Mouse (Mus musculus) embryonic facial prominence, embryonic 13.5 days (tissue): ENCODE data around the gene Cgrrf1. TPM values are rescaled to one million over a fixed set of nuclear protein-coding genes. Genes with fewer than 3 reads are reported as not detected.
A peak's percentile ranks its signal among the peaks of the same experiment; 100 is the strongest.

Source experiments
- ATAC-seq: fragments of 200-750 bp; cut with Nextera tagmentation; 2 replicates; pipeline ENCODE4 v1.8.0; 2017; ENCODE audit warnings: low read depth; ENCODE audit not compliant: insufficient number of reproducible peaks, insufficient read depth, low FRiP score, low TSS enrichment
- H3K27ac ChIP-seq: fragments of 300-500 bp; sonication (generic); 2 replicates; pipeline ENCODE4 v1.5.1; 2015; ENCODE audit warnings: moderate library complexity, mild to moderate bottlenecking, inconsistent platforms
- H3K27me3 ChIP-seq: fragments of 300-500 bp; sonication (generic); 2 replicates; pipeline ENCODE4 v1.6.1; 2015; ENCODE audit warnings: mild to moderate bottlenecking, inconsistent platforms
- H3K36me3 ChIP-seq: fragments of 300-500 bp; sonication (generic); 2 replicates; pipeline ENCODE4 v1.6.1; 2015; ENCODE audit warnings: mild to moderate bottlenecking, inconsistent platforms
- H3K4me1 ChIP-seq: fragments of 300-500 bp; sonication (generic); 2 replicates; pipeline ENCODE4 v1.6.1; 2015; ENCODE audit warnings: inconsistent platforms
- H3K4me2 ChIP-seq: fragments of 300-500 bp; sonication (generic); 2 replicates; pipeline ENCODE4 v1.6.1; 2015; ENCODE audit warnings: moderate library complexity, mild to moderate bottlenecking, inconsistent platforms
- H3K4me3 ChIP-seq: fragments of 300-500 bp; sonication (generic); 2 replicates; pipeline ENCODE4 v1.5.1; 2015; ENCODE audit warnings: mild to moderate bottlenecking, inconsistent platforms
- H3K9ac ChIP-seq: fragments of 300-500 bp; sonication (generic); 2 replicates; pipeline ENCODE4 v1.6.1; 2015; ENCODE audit warnings: mild to moderate bottlenecking, inconsistent platforms
- H3K9me3 ChIP-seq: fragments of 300-500 bp; sonication (generic); 2 replicates; pipeline ENCODE4 v1.6.1; 2016; ENCODE audit warnings: inconsistent platforms
- WGBS: fragments of 180-500 bp; shearing (Covaris S2); methylation state at CpG from one replicate; pipeline ENCODE4 v1.1.7; 2015; ENCODE audit warnings: mixed read lengths; 5-methylcytosine and 5-hydroxymethylcytosine counted together
- polyA plus RNA-seq: library from polyadenylated mRNA; unstranded; fragments of >200 nt; fragmentation: Nextera tagmentation; extraction: Ambion mirVana; gene quantifications from 2 replicates; pipeline ENCODE4 v1.2.1, GENCODE M21; 2015

Gene Cgrrf1
- polyA plus RNA-seq, 1 experiment from 2014 or later = 20.1 TPM

DNA sequence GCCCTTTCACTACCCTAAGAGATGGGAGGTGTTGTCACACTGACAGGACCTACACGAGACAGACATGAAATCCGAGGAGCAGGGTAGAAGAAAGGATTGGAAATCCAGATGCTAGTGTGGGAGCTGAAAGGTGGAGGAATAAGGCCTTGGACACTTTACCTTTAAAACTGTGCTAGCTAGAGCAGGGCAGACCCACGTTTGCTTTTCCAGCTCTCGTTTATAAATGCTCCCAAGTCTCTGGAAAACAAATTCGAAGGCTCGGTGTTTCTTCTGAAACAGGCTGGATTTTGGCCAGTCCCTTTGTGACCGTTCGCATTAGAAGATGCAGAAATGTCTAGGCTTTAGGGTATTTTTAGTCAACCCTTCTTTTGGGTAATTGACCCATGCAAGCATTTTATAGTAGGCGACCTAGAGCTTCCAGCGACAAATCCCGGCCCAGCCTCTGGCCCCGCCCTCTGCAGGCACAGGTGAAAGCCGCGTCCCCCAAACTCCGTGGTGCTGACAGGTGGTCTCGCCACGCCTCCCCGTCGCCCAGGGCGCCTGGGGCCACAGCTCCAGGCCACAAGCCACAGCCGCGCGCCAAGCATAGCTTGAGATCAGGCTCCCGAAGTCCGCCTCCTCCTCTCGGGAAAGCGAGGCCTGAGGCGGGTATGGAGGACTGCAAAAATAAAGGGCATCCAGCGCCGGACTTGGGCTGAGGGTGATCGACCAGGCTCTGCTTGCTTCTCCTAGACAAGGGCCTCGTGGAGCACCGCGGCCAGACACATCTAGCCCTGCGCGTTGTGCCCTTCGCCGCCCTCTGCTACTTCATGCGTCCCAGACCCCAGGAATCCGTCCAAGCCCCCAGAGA, 49.9 kb downstream of the Cgrrf1 start:
- Histone ChIP-seq H3K9me3 (no peaks in the 10 kb centered on the region), H3K4me2 (peak overlapping the region; percentile 89), H3K27ac (peak overlapping the region; percentile 97), H3K9ac (peak overlapping the region; percentile 88), H3K27me3 (no peaks in the 10 kb centered on the region), H3K4me1 (peaks cover 27% of the 10 kb centered on the region), H3K36me3 (no peaks in the 10 kb centered on the region), H3K4me3 (peak overlapping the region; percentile 80)
- 2% methylated on average over 40 of the region's 40 CpGs for whole genome bisulfite sequencing
- ATAC-seq = peak; percentile 13

- Histone ChIP-seq H3K27me3 (no peaks in the 10 kb centered on the region), H3K4me1 (peaks cover 32% of the 10 kb centered on the region), H3K4me2 (peak within 1 kb of the TSS; percentile 89), H3K9me3 (no peaks in the 10 kb centered on the region), H3K9ac (peak within 1 kb of the TSS; percentile 88), H3K27ac (peak within 1 kb of the TSS; percentile 97), H3K36me3 (no peaks in the 10 kb centered on the region), H3K4me3 (peak within 1 kb of the TSS; percentile 80)
- peak; percentile 85 for ATAC-seq
- WGBS = 1% methylated on average over 50 of the region's 54 CpGs
Measured at GRCm38 (mm10) chr14:46882431-46883067, 50.6 kb downstream of the Cgrrf1 start, which contains the start of gene Samd4. Samd4 (plus strand) TSS chr14:46882854.

DNA sequence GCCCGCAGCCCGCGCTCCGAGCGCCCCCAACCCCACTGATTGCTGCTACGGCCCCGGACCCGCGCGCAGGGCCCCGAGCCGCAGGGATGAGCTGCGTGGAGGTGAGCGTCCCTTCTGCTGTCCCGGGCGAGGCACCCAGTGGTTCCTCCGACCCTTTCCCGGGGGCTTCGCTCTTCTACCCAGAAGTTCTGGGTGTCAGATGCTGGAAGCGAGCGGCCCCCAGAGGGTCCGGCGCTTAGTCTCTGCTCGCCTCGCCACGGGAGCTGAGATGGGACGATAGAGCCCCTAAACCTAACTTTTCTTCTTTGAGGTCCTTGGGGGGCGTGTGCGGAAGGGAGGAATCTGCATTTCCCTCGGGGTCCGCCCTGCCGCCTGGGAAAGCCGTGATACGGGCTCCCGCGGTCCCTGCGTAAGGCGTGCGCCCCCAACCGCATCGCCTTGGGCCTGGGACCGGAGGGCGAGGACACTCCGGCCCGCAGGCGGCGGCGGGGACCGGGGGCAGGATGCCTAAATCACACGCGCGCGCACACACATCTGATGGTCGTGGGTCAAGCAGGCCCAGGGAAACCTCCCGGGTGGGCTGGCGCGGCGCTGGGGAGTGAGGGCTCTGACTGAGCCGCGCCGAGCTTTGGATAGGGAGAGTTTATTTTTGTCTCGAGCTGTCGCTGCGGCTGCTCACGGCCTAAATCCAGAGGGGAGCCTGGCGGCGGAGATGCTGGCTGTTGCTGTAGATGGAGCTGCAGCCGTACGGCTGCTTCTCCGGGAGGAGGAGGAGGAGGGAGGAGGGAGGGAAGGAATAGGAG, 51.3 kb downstream of the Cgrrf1 start:
- no peaks in the 10 kb centered on the region for H3K27me3 ChIP-seq
- H3K36me3 ChIP-seq = no peaks in the 10 kb centered on the region
- H3K4me1 ChIP-seq = peaks cover 35% of the 10 kb centered on the region
- H3K4me3 ChIP-seq = peak overlapping the region; percentile 80
- under 1% methylated on average over 67 of the region's 70 CpGs for WGBS
- H3K27ac ChIP-seq = peak overlapping the region; percentile 97
- peak; percentile 12; the same call in 1 of the 2 replicates for ATAC-seq
- H3K9me3 ChIP-seq = no peaks in the 10 kb centered on the region
- H3K4me2 ChIP-seq = peak overlapping the region; percentile 89
- peak overlapping the region; percentile 88 for H3K9ac ChIP-seq

GRCm38 (mm10) chr14:46883871-46884441, 52.0 kb downstream of the Cgrrf1 start:
- ATAC-seq = 0 out of 2 replicates have a peak, but pooled peaks have one; percentile 12
- under 1% methylated on average over 29 of the region's 29 CpGs for WGBS
- H3K4me1 ChIP-seq = peaks cover 35% of the 10 kb centered on the region

DNA sequence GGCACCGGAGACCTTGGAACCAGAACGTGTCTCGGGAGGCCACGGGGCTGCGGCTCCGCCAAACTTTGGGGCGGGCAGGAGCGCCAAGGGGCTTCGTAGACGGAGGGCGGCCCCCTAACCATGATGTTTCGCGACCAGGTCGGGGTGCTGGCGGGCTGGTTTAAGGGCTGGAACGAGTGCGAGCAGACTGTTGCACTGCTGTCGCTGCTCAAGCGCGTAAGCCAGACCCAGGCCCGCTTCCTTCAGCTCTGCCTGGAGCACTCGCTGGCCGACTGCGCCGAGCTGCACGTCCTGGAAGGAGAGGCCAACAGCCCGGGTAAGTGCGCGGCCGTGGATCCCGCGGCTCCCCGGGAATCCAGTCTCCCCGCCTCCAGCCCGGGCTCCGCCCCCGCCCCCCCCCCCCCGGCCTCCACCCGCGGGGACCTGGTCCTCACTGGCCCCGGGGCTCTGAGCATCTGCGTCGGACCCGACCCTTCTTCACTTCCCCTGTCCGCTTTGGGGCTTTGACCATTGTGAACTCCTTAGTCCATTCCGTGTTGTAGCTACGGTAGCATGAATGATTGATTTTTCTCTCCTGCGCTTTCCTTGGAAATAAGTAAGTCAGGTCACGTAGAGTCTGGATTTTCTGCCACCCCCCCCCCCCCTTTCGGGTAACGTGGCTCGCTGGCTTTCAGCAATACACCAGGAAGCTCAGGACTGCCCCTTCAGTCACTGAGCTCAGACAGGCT, 52.9 kb downstream of the Cgrrf1 start:
- H3K27ac ChIP-seq = peak overlapping the region; percentile 97
- peaks cover 7% of the 10 kb centered on the region for H3K36me3 ChIP-seq
- H3K4me1 ChIP-seq = peaks cover 37% of the 10 kb centered on the region
- H3K4me3 ChIP-seq = peak overlapping the region; percentile 80
- ATAC-seq = 0 out of 2 replicates have a peak, but pooled peaks have one; percentile 17
- under 1% methylated on average over 42 of the region's 52 CpGs for WGBS
- peak overlapping the region; percentile 79 for H3K9ac ChIP-seq
- H3K4me2 ChIP-seq = peak overlapping the region; percentile 89
- H3K27me3 ChIP-seq = no peaks in the 10 kb centered on the region
- no peaks in the 10 kb centered on the region for H3K9me3 ChIP-seq

More at GRCm38 (mm10) chr14:46883871-46884441, 52.0 kb downstream of the Cgrrf1 start:
- Histone ChIP-seq H3K4me2 (peak overlapping the region; percentile 89), H3K27ac (peak overlapping the region; percentile 97), H3K36me3 (no peaks in the 10 kb centered on the region), H3K27me3 (no peaks in the 10 kb centered on the region), H3K4me3 (peak overlapping the region; percentile 80), H3K9ac (peak overlapping the region; percentile 79), H3K9me3 (no peaks in the 10 kb centered on the region)

- peak overlapping the region; percentile 79 for H3K9ac ChIP-seq
- WGBS = under 1% methylated on average over 7 of the region's 7 CpGs
- H3K9me3 ChIP-seq = no peaks in the 10 kb centered on the region
- no peaks in the 10 kb centered on the region for H3K27me3 ChIP-seq
- H3K36me3 ChIP-seq = peaks cover 11% of the 10 kb centered on the region
- H3K4me2 ChIP-seq = peak overlapping the region; percentile 89
- ATAC-seq = no peak
- peak overlapping the region; percentile 80 for H3K4me3 ChIP-seq
- H3K4me1 ChIP-seq = peaks cover 37% of the 10 kb centered on the region
- H3K27ac ChIP-seq = peak overlapping the region; percentile 97
Measured at GRCm38 (mm10) chr14:46885429-46885755, 53.5 kb downstream of the Cgrrf1 start.

- peak overlapping the region; percentile 80 for H3K4me3 ChIP-seq
- peak overlapping the region; percentile 97 for H3K27ac ChIP-seq
- H3K36me3 ChIP-seq = peaks cover 14% of the 10 kb centered on the region
- peaks cover 37% of the 10 kb centered on the region for H3K4me1 ChIP-seq
- peak overlapping the region; percentile 79 for H3K9ac ChIP-seq
- ATAC-seq = no peak
- no peaks in the 10 kb centered on the region for H3K9me3 ChIP-seq
- H3K4me2 ChIP-seq = peak overlapping the region; percentile 89
- H3K27me3 ChIP-seq = no peaks in the 10 kb centered on the region
- WGBS = 11% methylated on average over 5 of the region's 5 CpGs
Measured at GRCm38 (mm10) chr14:46885891-46886301, 54.0 kb downstream of the Cgrrf1 start.

DNA sequence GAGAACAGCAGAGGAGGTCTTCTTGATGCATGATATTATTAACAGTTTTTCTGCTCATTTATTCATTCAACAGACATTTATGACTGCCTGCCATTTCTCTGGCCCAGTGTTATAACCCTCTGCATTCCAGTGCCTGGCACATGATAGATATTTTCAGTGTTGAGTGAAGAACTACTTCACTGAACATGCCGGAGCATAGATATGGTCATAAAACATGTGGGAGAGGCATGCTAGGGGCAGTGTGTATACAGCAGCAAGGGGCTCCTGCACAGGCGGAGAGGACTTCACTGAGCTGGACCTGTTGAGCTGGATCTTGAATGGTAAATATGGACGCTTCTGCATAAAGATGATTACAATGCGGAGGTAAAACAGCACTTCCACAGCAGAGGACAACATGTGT, 57.2 kb downstream of the Cgrrf1 start:
- no peak overlapping the region for H3K27ac ChIP-seq
- no peak for ATAC-seq
- no peaks in the 10 kb centered on the region for H3K27me3 ChIP-seq
- H3K4me2 ChIP-seq = no peak overlapping the region
- no peak overlapping the region for H3K9ac ChIP-seq
- 92% methylated on average over 4 of the region's 4 CpGs for WGBS
- peaks cover 39% of the 10 kb centered on the region for H3K4me1 ChIP-seq
- H3K4me3 ChIP-seq = no peak overlapping the region
- H3K9me3 ChIP-seq = no peaks in the 10 kb centered on the region
- H3K36me3 ChIP-seq = peaks cover 17% of the 10 kb centered on the region

GRCm38 (mm10) chr14:46893961-46894360, 62.0 kb downstream of the Cgrrf1 start:
- Histone ChIP-seq H3K27ac (peak overlapping the region; percentile 62), H3K9ac (no peak overlapping the region), H3K4me2 (peak overlapping the region; percentile 18; the same call in 1 of the 2 replicates), H3K4me3 (no peak overlapping the region), H3K4me1 (peaks cover 30% of the 10 kb centered on the region), H3K27me3 (no peaks in the 10 kb centered on the region), H3K9me3 (no peaks in the 10 kb centered on the region), H3K36me3 (peaks cover 21% of the 10 kb centered on the region)
- no peak for ATAC-seq
- 40% methylated on average over 10 of the region's 10 CpGs for WGBS

DNA sequence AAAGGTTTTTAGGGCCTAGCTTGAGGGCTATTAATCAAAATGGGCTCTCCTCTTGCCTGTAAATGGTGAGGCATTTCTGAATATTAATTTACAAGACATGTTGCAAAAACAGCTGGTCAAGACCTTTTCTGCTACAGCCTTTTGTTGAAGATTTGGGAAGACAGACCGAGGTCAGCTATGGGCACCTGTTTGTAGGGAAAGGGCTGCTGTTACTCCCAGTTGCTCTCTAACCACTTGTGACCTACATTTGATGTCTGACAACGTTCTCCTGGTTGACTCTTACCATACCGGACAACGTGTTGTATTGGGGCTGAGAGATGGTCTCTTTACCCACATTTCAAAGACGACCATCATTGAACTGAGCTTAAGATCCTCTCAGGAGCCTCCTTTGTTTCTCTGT, 66.0 kb downstream of the Cgrrf1 start:
- peaks cover 32% of the 10 kb centered on the region for H3K4me1 ChIP-seq
- no peak overlapping the region for H3K27ac ChIP-seq
- WGBS = 81% methylated on average over 5 of the region's 5 CpGs
- H3K4me2 ChIP-seq = no peak overlapping the region
- no peak overlapping the region for H3K9ac ChIP-seq
- peaks cover 3% of the 10 kb centered on the region; the same call in 1 of the 2 replicates for H3K36me3 ChIP-seq
- no peak for ATAC-seq
- no peak overlapping the region for H3K4me3 ChIP-seq
- H3K9me3 ChIP-seq = 0 out of 2 replicates have a peak, but pooled peaks cover 1% of the 10 kb centered on the region
- no peaks in the 10 kb centered on the region for H3K27me3 ChIP-seq
